Mouse (Mus musculus) liver, postnatal 0 days (tissue): Measurements from ENCODE around the gene Tent5b. TPM values are rescaled to one million over a fixed set of nuclear protein-coding genes. Genes with fewer than 3 reads are reported as not detected.

ENCODE experiments used
- ATAC-seq: fragments of 200-750 bp; cut with Nextera tagmentation; 2 replicates; pipeline ENCODE4 v1.8.0; 2017; ENCODE audit warnings: mild to moderate bottlenecking, moderate library complexity
- DNase-seq: peaks from one replicate; pipeline ENCODE4 v3.0.0-alpha.2; 2016
- H3K27ac ChIP-seq: fragments of 300-500 bp; sonication (generic); 2 replicates; pipeline ENCODE4 v1.5.1; 2014; ENCODE audit warnings: antibody characterized with exemption, moderate library complexity, mild to moderate bottlenecking, low read depth
- H3K27me3 ChIP-seq: fragments of 300-500 bp; sonication (generic); 2 replicates; pipeline ENCODE4 v1.6.1; 2014; ENCODE audit warnings: low read length, control low read depth, mixed read lengths; ENCODE audit not compliant: insufficient read depth
- H3K36me3 ChIP-seq: fragments of 300-500 bp; sonication (generic); replicated peaks from 2 replicates; pipeline ENCODE4 v1.6.1; 2014; ENCODE audit warnings: mild to moderate bottlenecking, control low read depth, low read length, moderate library complexity, mixed read lengths; ENCODE audit not compliant: insufficient read depth
- H3K4me1 ChIP-seq: fragments of 300-500 bp; sonication (generic); 2 replicates; pipeline ENCODE4 v1.6.1; 2014; ENCODE audit warnings: antibody characterized with exemption, mild to moderate bottlenecking, control low read depth; ENCODE audit not compliant: insufficient read depth
- H3K4me2 ChIP-seq: fragments of 300-500 bp; sonication (generic); 2 replicates; pipeline ENCODE4 v1.6.1; 2014; ENCODE audit warnings: low read depth, mild to moderate bottlenecking, low read length, moderate library complexity, mixed read lengths
- H3K4me3 ChIP-seq: fragments of 300-500 bp; sonication (generic); 2 replicates; pipeline ENCODE4 v1.5.1; 2014; ENCODE audit warnings: low read depth, low read length
- H3K9ac ChIP-seq: fragments of 300-500 bp; sonication (generic); replicated peaks from 2 replicates; pipeline ENCODE4 v1.6.1; 2014; ENCODE audit warnings: mild to moderate bottlenecking, moderate library complexity
- H3K9me3 ChIP-seq: fragments of 300-500 bp; sonication (generic); 2 replicates; pipeline ENCODE4 v1.6.1; 2016; ENCODE audit warnings: mild to moderate bottlenecking, control low read depth, low read length, mixed read lengths
- CTCF ChIP-seq: sonication (generic); IDR thresholded peaks from 2 replicates; pipeline ENCODE4 v1.5.1; 2016; ENCODE audit warnings: antibody characterized with exemption, low read depth
- EP300 ChIP-seq: IDR thresholded peaks from 2 replicates; pipeline ENCODE4 v1.6.1; 2016; ENCODE audit warnings: antibody characterized with exemption, low read depth, mild to moderate bottlenecking
- WGBS: fragments of 180-500 bp; shearing (Covaris S2); extraction: QIAGEN DNeasy Blood & Tissue Kit; methylation state at CpG from one replicate; pipeline ENCODE4 v1.1.7; 2014; ENCODE audit not compliant: insufficient replicate concordance; 5-methylcytosine and 5-hydroxymethylcytosine counted together
- polyA plus RNA-seq: library from polyadenylated mRNA; unstranded; fragments of >200 nt; fragmentation: Nextera tagmentation; extraction: Ambion mirVana; gene quantifications from 2 replicates; pipeline ENCODE4 v1.2.1, GENCODE M21; 2015

Tent5b gene
- polyA plus RNA-seq, 1 experiment from 2014 or later: 0.08 TPM

DNA sequence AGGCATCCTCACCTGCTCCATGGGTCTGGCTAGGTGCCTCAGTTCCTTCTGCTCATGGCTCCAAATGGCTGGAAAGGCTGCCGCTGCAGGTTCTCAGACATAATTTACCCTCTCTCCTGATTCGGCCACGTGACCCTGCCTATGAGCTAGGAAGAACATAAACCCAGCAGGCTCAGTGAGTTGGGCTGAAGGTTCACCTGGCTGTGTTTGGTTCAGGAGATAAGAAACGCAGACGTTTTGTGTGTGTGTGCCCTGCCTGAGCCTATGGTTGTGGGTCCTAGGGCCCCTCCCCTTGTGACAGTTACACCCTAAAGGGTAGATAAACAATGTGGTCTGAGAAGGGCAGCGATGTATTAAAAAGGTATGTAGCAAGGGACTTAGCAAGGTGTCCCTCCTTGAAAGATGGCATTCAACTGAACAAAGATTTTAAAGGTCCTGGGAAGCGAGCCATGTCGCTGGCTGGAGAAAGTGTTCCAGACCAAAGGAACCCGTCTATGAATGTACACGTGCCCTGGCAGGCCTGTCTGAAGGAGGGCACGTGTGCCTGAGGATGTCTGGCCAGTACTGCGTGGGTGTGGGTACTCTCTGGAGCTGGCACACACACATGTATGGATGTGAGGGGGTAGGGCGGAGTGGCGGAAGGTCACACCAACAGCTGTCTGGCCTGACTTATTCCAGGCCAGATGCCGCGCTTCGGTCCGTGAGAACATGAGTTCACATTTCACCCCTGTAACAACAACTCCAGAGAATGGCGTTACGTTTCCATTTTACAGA lies 8.9 kb downstream of the Tent5b start:
- peak; percentile 65 for ATAC-seq
- peaks cover 10% of the 10 kb centered on the region; the same call in 1 of the 2 replicates for H3K27me3 ChIP-seq
- no peak for DNase-seq
- TF ChIP-seq EP300 (peak; percentile 23; the same call in 1 of the 2 replicates), CTCF (no peak)
- no peak overlapping the region for H3K27ac ChIP-seq
- peaks cover under 1% of the 10 kb centered on the region for H3K4me1 ChIP-seq
- no peak overlapping the region for H3K9ac ChIP-seq
- H3K4me2 ChIP-seq: no peak overlapping the region
- no peaks in the 10 kb centered on the region for H3K36me3 ChIP-seq
- no peaks in the 10 kb centered on the region for H3K9me3 ChIP-seq
- WGBS: 67% methylated on average over 20 of the region's 20 CpGs
- no peak overlapping the region for H3K4me3 ChIP-seq

DNA sequence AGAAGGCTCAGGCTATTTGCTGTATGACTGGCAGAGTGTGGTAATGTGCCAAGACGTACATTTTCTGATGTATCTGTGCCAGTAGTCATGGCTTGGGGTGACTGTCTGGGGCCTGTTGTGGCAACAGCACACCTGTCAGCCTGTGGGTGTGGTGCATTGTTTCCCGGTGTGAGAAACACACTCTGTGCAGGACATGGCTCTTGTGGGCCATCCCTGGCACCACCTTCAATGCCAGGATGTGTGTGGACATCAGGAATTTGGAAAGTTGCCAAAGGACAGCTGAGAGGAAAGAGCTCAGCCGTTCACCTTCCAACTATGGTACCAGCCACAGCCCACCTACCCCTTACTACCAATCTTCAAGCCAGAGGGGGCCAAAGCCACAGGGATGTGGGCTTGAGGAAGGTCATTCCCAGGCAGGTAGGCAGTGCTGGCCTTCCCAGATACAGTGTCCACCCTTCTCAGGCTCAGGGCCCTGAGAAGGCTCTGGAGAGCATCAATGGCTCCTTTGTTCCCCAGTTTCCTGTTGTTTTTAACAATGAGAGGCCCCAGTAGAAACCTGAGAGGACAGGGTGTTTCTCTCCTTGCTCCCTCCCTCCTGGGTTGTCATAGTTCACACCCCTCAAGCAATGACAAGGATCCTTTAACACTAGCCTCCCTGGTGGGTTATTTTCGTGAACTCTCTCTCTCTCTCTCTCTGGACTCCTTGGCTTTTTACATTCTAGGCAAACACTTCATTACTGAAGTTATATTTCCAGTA lies 9.7 kb downstream of the Tent5b start:
- 61% methylated on average over 4 of the region's 4 CpGs for WGBS
- no peak overlapping the region for H3K4me3 ChIP-seq
- H3K9ac ChIP-seq: no peak overlapping the region
- TF ChIP-seq CTCF: no peak
- no peak for TF ChIP-seq EP300
- DNase-seq (no peak), ATAC-seq (no peak)
- H3K27ac ChIP-seq: no peak overlapping the region
- H3K4me2 ChIP-seq: no peak overlapping the region
- peaks cover 6% of the 10 kb centered on the region for H3K4me1 ChIP-seq
- H3K9me3 ChIP-seq: no peaks in the 10 kb centered on the region
- H3K27me3 ChIP-seq: peaks cover 8% of the 10 kb centered on the region
- H3K36me3 ChIP-seq: no peaks in the 10 kb centered on the region

DNA sequence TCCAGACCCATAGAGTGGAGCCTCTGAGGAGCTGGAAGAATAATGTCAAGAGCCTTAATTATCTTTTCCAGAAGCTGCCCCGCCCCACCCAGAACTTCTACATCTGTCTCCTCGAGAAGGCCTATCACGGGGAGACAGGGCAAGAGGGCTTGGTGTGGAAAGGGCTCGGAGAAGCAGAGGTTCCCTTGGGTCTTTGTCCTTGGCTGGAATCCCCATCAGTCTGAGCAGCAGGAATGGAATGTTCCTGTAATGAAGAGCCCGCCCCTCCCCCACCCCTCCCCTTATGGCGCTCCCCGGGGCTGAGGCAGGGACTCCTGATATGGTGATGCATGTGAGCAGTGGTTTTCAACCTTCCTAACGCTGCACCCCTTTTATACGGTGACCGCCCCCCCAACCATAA lies 11.9 kb downstream of the Tent5b start:
- Histone ChIP-seq H3K4me1 (peaks cover 6% of the 10 kb centered on the region), H3K36me3 (no peaks in the 10 kb centered on the region), H3K9ac (no peak overlapping the region), H3K27me3 (peaks cover 29% of the 10 kb centered on the region), H3K4me2 (no peak overlapping the region), H3K9me3 (no peaks in the 10 kb centered on the region), H3K27ac (no peak overlapping the region), H3K4me3 (no peak overlapping the region)
- no peak for ATAC-seq
- DNase-seq: no peak
- 38% methylated on average over 10 of the region's 10 CpGs for WGBS
- TF ChIP-seq EP300 (no peak), CTCF (no peak)

DNA sequence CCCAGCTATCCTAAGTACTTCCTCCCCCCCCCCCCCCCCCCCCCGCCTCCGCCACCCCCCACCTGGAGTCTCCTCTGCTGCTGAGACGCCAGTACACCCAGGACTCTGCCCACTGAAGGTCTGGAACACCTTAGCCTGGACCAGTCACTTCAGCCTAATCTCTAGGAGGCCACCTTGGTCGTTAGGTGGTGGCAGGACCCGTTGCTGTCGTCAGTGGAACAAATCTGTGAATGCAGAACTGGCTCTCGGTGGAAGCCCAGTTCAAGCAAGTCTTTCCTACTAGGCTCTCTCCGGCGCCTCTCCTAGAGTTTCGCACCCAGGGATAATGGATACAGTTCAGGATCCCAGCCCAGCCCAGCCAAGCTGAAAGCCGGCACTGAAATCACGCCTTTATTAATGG lies 14.0 kb downstream of the Tent5b start:
- H3K9me3 ChIP-seq: no peaks in the 10 kb centered on the region
- H3K27me3 ChIP-seq: peaks cover 50% of the 10 kb centered on the region
- H3K4me3 ChIP-seq: peak overlapping the region; percentile 41
- DNase-seq (no peak), ATAC-seq (peak; percentile 16; the same call in 1 of the 2 replicates)
- H3K4me2 ChIP-seq: peak overlapping the region; percentile 79
- H3K27ac ChIP-seq: peak overlapping the region; percentile 34
- H3K36me3 ChIP-seq: no peaks in the 10 kb centered on the region
- peaks cover 17% of the 10 kb centered on the region for H3K4me1 ChIP-seq
- TF ChIP-seq CTCF (no peak), EP300 (no peak)
- WGBS: 22% methylated on average over 9 of the region's 12 CpGs
- H3K9ac ChIP-seq: no peak overlapping the region

DNA sequence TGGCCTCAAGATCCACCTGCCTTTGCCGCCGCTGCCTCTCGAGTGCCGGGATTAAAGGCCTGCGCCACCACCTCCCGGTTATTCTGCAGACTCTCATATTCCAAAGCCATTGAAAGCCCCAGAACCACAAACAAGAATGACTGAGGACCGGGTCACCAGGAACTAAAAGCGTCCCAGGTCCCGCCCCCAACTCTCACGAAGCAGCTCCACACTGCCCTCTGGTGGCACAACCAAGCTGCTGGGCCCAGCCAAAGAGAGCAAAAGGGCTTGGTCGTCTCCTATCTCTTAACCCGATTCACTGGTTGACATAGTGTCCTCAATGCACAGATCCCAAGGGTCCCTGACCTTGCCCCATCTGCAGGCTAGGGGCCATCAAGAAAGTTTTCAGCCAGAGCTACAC lies 14.5 kb downstream of the Tent5b start:
- ATAC-seq (peak; percentile 78), DNase-seq (peak; percentile 93)
- H3K27ac ChIP-seq: peak overlapping the region; percentile 34
- under 1% methylated on average over 12 of the region's 12 CpGs for WGBS
- no peaks in the 10 kb centered on the region for H3K9me3 ChIP-seq
- peaks cover 17% of the 10 kb centered on the region for H3K4me1 ChIP-seq
- H3K27me3 ChIP-seq: peaks cover 55% of the 10 kb centered on the region
- H3K9ac ChIP-seq: no peak overlapping the region; the same call in 1 of the 2 replicates
- H3K4me2 ChIP-seq: peak overlapping the region; percentile 79
- H3K4me3 ChIP-seq: peak overlapping the region; percentile 41
- TF ChIP-seq CTCF (peak; percentile 96), EP300 (no peak)
- no peaks in the 10 kb centered on the region for H3K36me3 ChIP-seq

DNA sequence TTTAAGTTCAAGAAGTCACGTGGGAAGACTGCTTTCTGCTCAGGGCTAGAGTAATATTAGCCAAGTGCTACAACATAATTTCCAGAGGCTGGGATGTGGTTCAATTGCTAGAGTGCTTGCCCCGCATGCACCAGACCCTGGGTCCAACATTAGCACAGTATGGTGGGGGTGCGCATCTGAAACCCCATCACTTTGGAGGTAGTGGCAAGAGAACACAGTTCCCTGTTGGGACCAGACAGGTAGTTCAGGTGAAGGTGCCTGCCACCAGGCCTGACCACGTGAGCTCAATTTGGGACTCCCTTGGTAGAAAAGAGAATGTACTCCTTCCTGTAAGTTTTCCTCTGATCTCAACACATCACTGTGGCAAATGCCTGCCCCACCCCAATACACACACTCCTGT lies 14.9 kb downstream of the Tent5b start:
- no peak overlapping the region for H3K4me2 ChIP-seq
- H3K27me3 ChIP-seq: peaks cover 59% of the 10 kb centered on the region
- no peak overlapping the region for H3K4me3 ChIP-seq
- 57% methylated on average over 4 of the region's 4 CpGs for WGBS
- H3K36me3 ChIP-seq: no peaks in the 10 kb centered on the region
- ATAC-seq: no peak
- H3K9ac ChIP-seq: no peak overlapping the region
- H3K4me1 ChIP-seq: peaks cover 17% of the 10 kb centered on the region
- TF ChIP-seq CTCF: no peak
- no peak for TF ChIP-seq EP300
- H3K27ac ChIP-seq: no peak overlapping the region
- H3K9me3 ChIP-seq: no peaks in the 10 kb centered on the region
- DNase-seq: no peak
